In genomic region chr13:56221995-56222848, GRCm38 (mm10) we compare ENCODE assay signal across 8 mouse cellular contexts. TPM values are rescaled to one million over a fixed set of nuclear protein-coding genes. Genes with fewer than 3 reads are reported as not detected.
A peak's percentile ranks its signal among the peaks of the same experiment; 100 is the strongest.
DNase-seq lines count a peak whose midpoint lies in the region; TF ChIP-seq lines count a peak whose summit lies in the region.
"Had no signal": no experiment of that assay in that cellular context is flagged by ENCODE, and none has a peak within 500 bp of the region (broad histone marks: within the 10 kb centered on the region; RNA-seq: fewer than 3 reads in every experiment).

No protein-coding gene starts in this region.

- H3K4me3 ChIP-seq in layer of hippocampus, adult 2 months, result peak overlapping the region; percentile 47

- peak; percentile 78 for DNase-seq in ES-CJ7 (ENCODE audit: low read depth, low spot score)
- peak; percentile 85 for DNase-seq in ZHBTc4 (ENCODE audit: low read depth, low spot score)
- peak; percentile 31 to 49 for DNase-seq in frontal cortex, postnatal 36 days (ENCODE audit: low spot score in 2 of 2)
- peak; percentile 29 to 66 for DNase-seq in layer of hippocampus, adult 2 months (ENCODE audit: low spot score in 2 of 2)
- peak; percentile 64 for DNase-seq in neural tube, embryonic 10.5 days (ENCODE audit: extremely low spot score, low spot score)
- DNase-seq in thymus, postnatal 0 days (ENCODE audit: low spot score), result no peak
- DNase-seq in spleen, postnatal 4 days (ENCODE audit: low spot score in 2 of 2), result no peak

- H3K27ac ChIP-seq in layer of hippocampus, adult 2 months, result peak overlapping the region; percentile 82
- H3K27ac ChIP-seq: liver, embryonic 15.5 days had no signal

- no peak for TF ChIP-seq CTCF in layer of hippocampus, adult 2 months (conservative IDR thresholded peaks at IDR 0.05)

RNA-seq across cellular contexts. Expression of gene Neurog1, which starts 29.7 kb away (rescaled TPM):
- total RNA-seq in layer of hippocampus, adult 2 months (2021), result under 1 TPM in 1 of 2 experiments, not detected in 1; 0.20 TPM
- polyA plus RNA-seq in thymus, postnatal 0 days (2015; fragmentation: Nextera tagmentation; extraction: Ambion mirVana), result 0.12 TPM in 1 of 2 replicates, not detected in the other
- polyA plus RNA-seq: liver, embryonic 15.5 days had no signal

RNA-seq across cellular contexts. Expression of gene Tifab, which starts 43.5 kb away (rescaled TPM):
- 1 to 10 TPM; 1.7 to 1.8 TPM for total RNA-seq in layer of hippocampus, adult 2 months (2021)
- polyA plus RNA-seq in thymus, postnatal 0 days (2015; fragmentation: Nextera tagmentation; extraction: Ambion mirVana), result 4.8 and 5.4 TPM in 2 replicates

Comparison
In these comparisons a context has a peak if more than half of its experiments do, and no peak if none do; other contexts are left out.
1. DNase-seq: peak in ES-CJ7 (single experiment), ZHBTc4 (single experiment), frontal cortex, postnatal 36 days (2 of 2), layer of hippocampus, adult 2 months (2 of 2) and neural tube, embryonic 10.5 days (single experiment); none in thymus, postnatal 0 days (single experiment) and spleen, postnatal 4 days (0 of 2).